ENCODE assay signal across 32 mouse cellular contexts in genomic region chr1:44063439-44063838, GRCm38 (mm10). TPM values are rescaled to one million over a fixed set of nuclear protein-coding genes. Genes with fewer than 3 reads are reported as not detected.
"Had no signal": no experiment of that assay in that cellular context is flagged by ENCODE, and none has a peak within 500 bp of the region (broad histone marks: within the 10 kb centered on the region; RNA-seq: fewer than 3 reads in every experiment).

No protein-coding gene starts in this region.

- H3K9ac ChIP-seq: embryonic facial prominence, embryonic 12.5 days; embryonic facial prominence, embryonic 13.5 days; embryonic facial prominence, embryonic 15.5 days; forebrain, embryonic 12.5 days; forebrain, embryonic 13.5 days; forebrain, embryonic 15.5 days; forebrain, postnatal 0 days had no signal

- H3K9me3 ChIP-seq: embryonic facial prominence, embryonic 12.5 days; embryonic facial prominence, embryonic 13.5 days; embryonic facial prominence, embryonic 15.5 days; forebrain, embryonic 10.5 days; forebrain, embryonic 12.5 days; forebrain, embryonic 13.5 days; forebrain, embryonic 15.5 days; heart, embryonic 10.5 days had no signal

- H3K27ac ChIP-seq: embryonic facial prominence, embryonic 10.5 days; embryonic facial prominence, embryonic 12.5 days; embryonic facial prominence, embryonic 13.5 days; embryonic facial prominence, embryonic 15.5 days; forebrain, embryonic 10.5 days; forebrain, embryonic 12.5 days; forebrain, embryonic 13.5 days; forebrain, embryonic 15.5 days; heart, adult 2 months; heart, embryonic 10.5 days had no signal

- H3K4me2 ChIP-seq: embryonic facial prominence, embryonic 12.5 days; embryonic facial prominence, embryonic 13.5 days; embryonic facial prominence, embryonic 15.5 days; forebrain, embryonic 12.5 days; forebrain, embryonic 13.5 days; forebrain, embryonic 15.5 days had no signal

- H3K4me1 ChIP-seq: embryonic facial prominence, embryonic 10.5 days; embryonic facial prominence, embryonic 12.5 days; embryonic facial prominence, embryonic 13.5 days; embryonic facial prominence, embryonic 15.5 days; forebrain, embryonic 10.5 days; forebrain, embryonic 12.5 days; forebrain, embryonic 13.5 days; forebrain, embryonic 15.5 days; heart, embryonic 10.5 days had no signal

- DNase-seq: cerebellum, adult 9-10 months; cerebellum, adult 9-11 months; cerebellum, postnatal 10 days; cerebellum, postnatal 14 days; cerebellum, postnatal 25 days; cerebellum, postnatal 36 days; embryo, embryonic 11 days; forebrain, postnatal 0 days; gastrocnemius, postnatal 10 days; gastrocnemius, postnatal 14 days; gastrocnemius, postnatal 25 days; gastrocnemius, postnatal 36 days; heart, adult 11 months; heart, adult 18-20 months; heart, adult 2 months had no signal

- H3K27me3 ChIP-seq: embryonic facial prominence, embryonic 12.5 days; embryonic facial prominence, embryonic 13.5 days; embryonic facial prominence, embryonic 15.5 days; forebrain, embryonic 12.5 days; forebrain, embryonic 13.5 days; forebrain, embryonic 15.5 days had no signal

- H3K4me3 ChIP-seq: embryonic facial prominence, embryonic 10.5 days; embryonic facial prominence, embryonic 12.5 days; embryonic facial prominence, embryonic 13.5 days; embryonic facial prominence, embryonic 15.5 days; erythroblast, embryonic 14.5 days; forebrain, embryonic 10.5 days; forebrain, embryonic 12.5 days; forebrain, embryonic 13.5 days; forebrain, embryonic 15.5 days; heart, adult 2 months; heart, embryonic 10.5 days had no signal

- H3K36me3 ChIP-seq: embryonic facial prominence, embryonic 10.5 days; embryonic facial prominence, embryonic 12.5 days; embryonic facial prominence, embryonic 13.5 days; embryonic facial prominence, embryonic 15.5 days; forebrain, embryonic 10.5 days; forebrain, embryonic 12.5 days; forebrain, embryonic 15.5 days; heart, embryonic 10.5 days had no signal

RNA-seq across cellular contexts. Expression of gene Gm8251, which starts 1.7 kb away (rescaled TPM):
- total RNA-seq: gastrocnemius, adult 18-20 months; gastrocnemius, adult 8-10 months; gastrocnemius, postnatal 10 days; gastrocnemius, postnatal 14 days; gastrocnemius, postnatal 25 days; gastrocnemius, postnatal 36 days; gastrocnemius, postnatal 4 days; heart, adult 18-20 months; heart, adult 2 months; heart, adult 8-10 months had no signal
- polyA plus RNA-seq: cortical plate, adult 2 months; forebrain, postnatal 0 days; gonadal fat pad, adult 2 months; heart, adult 2 months had no signal

RNA-seq across cellular contexts. Expression of gene Mettl21c, which starts 43.6 kb away (rescaled TPM):
- total RNA-seq: granulocyte monocyte progenitor cell, adult 5-6 weeks; heart, adult 18-20 months; heart, adult 2 months; heart, adult 8-10 months had no signal
- polyA plus RNA-seq: erythroblast, embryonic 14.5 days; heart, adult 2 months had no signal
